Mouse (Mus musculus) liver, embryonic 15.5 days (tissue): ENCODE measurements at regions not wholly inside any gene's neighbourhood (a gene's known extent, or its start where the extent isn't known, plus 50 kb on each side); places are given as distances from the start of the nearest gene placed in this dataset.

ENCODE experiments used
- ATAC-seq: fragments of 200-750 bp; cut with Nextera tagmentation; 2 replicates; pipeline ENCODE4 v1.8.0; 2017; ENCODE audit warnings: moderate number of reproducible peaks, mild to moderate bottlenecking, moderate library complexity; ENCODE audit not compliant: insufficient read depth
- H3K27ac ChIP-seq: fragments of 300-500 bp; sonication (generic); replicated peaks from 2 replicates; pipeline ENCODE4 v1.5.1; 2015; ENCODE audit warnings: mild to moderate bottlenecking, inconsistent platforms
- H3K27me3 ChIP-seq: fragments of 300-500 bp; sonication (generic); 2 replicates; pipeline ENCODE4 v1.6.1; 2015; ENCODE audit warnings: mild to moderate bottlenecking, inconsistent platforms
- H3K36me3 ChIP-seq: fragments of 300-500 bp; sonication (generic); replicated peaks from 2 replicates; pipeline ENCODE4 v1.6.1; 2015; ENCODE audit warnings: moderate library complexity, mild to moderate bottlenecking, inconsistent platforms
- H3K4me1 ChIP-seq: fragments of 300-500 bp; sonication (generic); replicated peaks from 2 replicates; pipeline ENCODE4 v1.6.1; 2015; ENCODE audit warnings: inconsistent platforms
- H3K4me2 ChIP-seq: fragments of 300-500 bp; sonication (generic); 2 replicates; pipeline ENCODE4 v1.6.1; 2015; ENCODE audit warnings: moderate library complexity, mild to moderate bottlenecking, inconsistent platforms
- H3K4me3 ChIP-seq: fragments of 300-500 bp; sonication (generic); replicated peaks from 2 replicates; pipeline ENCODE4 v1.5.1; 2015; ENCODE audit warnings: mild to moderate bottlenecking, inconsistent platforms
- H3K9ac ChIP-seq: fragments of 300-500 bp; sonication (generic); 2 replicates; pipeline ENCODE4 v1.6.1; 2015; ENCODE audit warnings: moderate library complexity, mild to moderate bottlenecking, inconsistent platforms
- H3K9me3 ChIP-seq: fragments of 300-500 bp; sonication (generic); replicated peaks from 2 replicates; pipeline ENCODE4 v1.6.1; 2016; ENCODE audit warnings: inconsistent platforms
- WGBS: fragments of 180-500 bp; shearing (Covaris S2); methylation state at CpG from one replicate; pipeline ENCODE4 v1.1.7; 2015; ENCODE audit warnings: mixed read lengths; ENCODE audit not compliant: insufficient replicate concordance; 5-methylcytosine and 5-hydroxymethylcytosine counted together

DNA sequence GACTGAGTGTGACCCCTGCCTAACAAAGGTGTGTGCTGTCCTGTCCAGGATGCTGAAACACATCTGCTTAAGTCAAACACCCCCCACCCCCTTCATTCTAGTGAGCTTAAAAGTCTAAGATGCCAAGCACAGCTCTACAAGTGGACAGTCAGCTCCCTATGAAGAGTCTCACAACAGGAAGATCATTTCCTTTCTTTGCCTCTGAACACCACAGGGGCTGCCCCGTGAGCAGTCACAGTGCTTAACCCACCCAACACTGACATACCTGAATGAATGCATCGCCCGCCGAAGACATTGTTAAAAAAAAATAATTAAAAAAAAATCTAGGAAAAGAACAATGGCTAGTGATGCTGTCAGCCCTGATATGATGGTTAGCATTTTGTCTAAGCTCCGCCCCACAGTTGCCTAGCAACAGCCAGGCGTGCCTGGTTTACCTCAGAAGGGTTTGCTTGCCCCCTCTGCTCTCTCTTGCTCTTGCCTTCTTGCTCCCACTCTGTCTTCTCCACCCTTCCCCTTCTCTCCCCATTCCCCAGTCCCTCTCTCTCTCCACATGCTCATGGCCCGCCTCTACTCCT is 187.7 kb downstream of the Ly86 start:
- no peak for ATAC-seq
- H3K27me3 ChIP-seq, result no peaks in the 10 kb centered on the region
- no peak overlapping the region for H3K9ac ChIP-seq
- WGBS, result 43% methylated on average over 7 of the region's 7 CpGs
- 0 out of 2 replicates have a peak, but pooled peaks cover 4% of the 10 kb centered on the region for H3K4me1 ChIP-seq
- no peak overlapping the region for H3K4me3 ChIP-seq
- H3K4me2 ChIP-seq, result no peak overlapping the region
- no peaks in the 10 kb centered on the region for H3K36me3 ChIP-seq
- H3K9me3 ChIP-seq, result no peaks in the 10 kb centered on the region
- no peak overlapping the region for H3K27ac ChIP-seq

DNA sequence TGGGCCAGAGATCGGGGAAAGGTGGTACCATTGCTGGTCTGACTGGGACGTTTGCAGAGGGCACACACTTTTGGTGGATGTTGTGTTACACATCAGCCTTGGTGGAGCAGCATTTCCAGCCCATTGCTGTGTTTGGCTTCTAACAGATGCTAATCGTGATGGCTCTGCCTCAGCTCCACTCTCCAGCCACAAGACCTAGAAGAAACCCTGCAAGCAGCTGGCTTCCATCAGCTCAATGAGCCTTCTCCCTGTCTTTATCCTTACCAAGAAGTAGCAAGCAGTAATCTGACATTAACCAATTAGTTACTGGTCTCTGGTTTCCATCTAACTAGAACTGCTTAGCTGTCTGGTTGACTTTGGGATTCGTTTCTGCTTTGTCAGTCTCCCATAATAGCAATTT is 188.8 kb downstream of the Ly86 start:
- no peak overlapping the region for H3K4me2 ChIP-seq
- no peak overlapping the region for H3K27ac ChIP-seq
- no peaks in the 10 kb centered on the region for H3K27me3 ChIP-seq
- WGBS, result 59% methylated on average over 4 of the region's 4 CpGs
- H3K4me1 ChIP-seq, result 0 out of 2 replicates have a peak, but pooled peaks cover 11% of the 10 kb centered on the region
- no peak overlapping the region for H3K4me3 ChIP-seq
- H3K36me3 ChIP-seq, result no peaks in the 10 kb centered on the region
- no peaks in the 10 kb centered on the region for H3K9me3 ChIP-seq
- no peak for ATAC-seq
- H3K9ac ChIP-seq, result no peak overlapping the region

DNA sequence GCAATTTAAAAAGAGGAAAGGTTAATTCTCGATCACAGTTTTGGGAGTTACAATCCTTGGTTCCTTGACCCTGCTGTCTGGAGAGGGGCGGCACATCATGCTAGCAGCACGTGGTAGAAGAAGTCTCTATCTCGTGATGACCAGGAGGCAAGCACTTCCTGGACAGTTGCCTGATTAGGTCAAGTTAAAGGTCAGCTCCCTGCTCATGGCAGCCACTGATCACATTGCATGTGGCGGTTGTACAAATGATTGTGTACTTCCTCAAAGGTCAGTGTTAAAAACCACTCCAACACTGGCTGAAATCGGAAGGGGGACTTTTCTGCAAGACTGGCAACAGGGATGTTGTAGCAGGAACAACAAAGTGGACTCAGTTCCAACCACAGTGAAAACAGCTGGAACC is 192.3 kb downstream of the Ly86 start:
- no peak overlapping the region for H3K4me3 ChIP-seq
- H3K4me2 ChIP-seq, result no peak overlapping the region
- H3K9me3 ChIP-seq, result no peaks in the 10 kb centered on the region
- peak; percentile 23; the same call in 1 of the 2 replicates for ATAC-seq
- H3K9ac ChIP-seq, result no peak overlapping the region
- H3K27me3 ChIP-seq, result no peaks in the 10 kb centered on the region
- peaks cover 19% of the 10 kb centered on the region for H3K4me1 ChIP-seq
- H3K27ac ChIP-seq, result peak overlapping the region; percentile 79
- 21% methylated on average over 6 of the region's 6 CpGs for WGBS
- H3K36me3 ChIP-seq, result no peaks in the 10 kb centered on the region

DNA sequence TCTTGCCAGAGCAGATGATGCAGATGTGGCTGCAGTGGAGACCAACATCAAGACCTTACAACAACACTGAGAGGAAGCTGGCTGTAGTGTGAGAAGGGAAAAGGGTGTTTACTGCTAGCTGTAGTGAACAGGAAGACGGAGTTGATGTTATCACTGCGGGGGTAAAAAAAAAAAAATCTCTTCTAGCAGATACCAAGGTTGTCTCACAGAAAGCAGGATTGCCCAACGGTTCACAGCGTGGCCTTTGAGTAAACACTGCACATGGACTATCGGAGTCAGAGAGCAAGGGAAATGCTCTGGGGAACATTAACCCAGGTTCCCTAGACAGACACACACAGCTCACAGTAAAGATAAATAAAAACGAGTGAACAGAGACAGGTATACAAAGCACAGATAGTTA is 192.8 kb downstream of the Ly86 start:
- Histone ChIP-seq H3K9ac (no peak overlapping the region), H3K9me3 (no peaks in the 10 kb centered on the region), H3K4me3 (no peak overlapping the region), H3K27ac (peak overlapping the region; percentile 79), H3K36me3 (no peaks in the 10 kb centered on the region), H3K4me1 (peaks cover 22% of the 10 kb centered on the region), H3K4me2 (peak overlapping the region; percentile 23; the same call in 1 of the 2 replicates), H3K27me3 (no peaks in the 10 kb centered on the region)
- WGBS, result 2% methylated on average over 6 of the region's 6 CpGs
- ATAC-seq, result peak; percentile 75

DNA sequence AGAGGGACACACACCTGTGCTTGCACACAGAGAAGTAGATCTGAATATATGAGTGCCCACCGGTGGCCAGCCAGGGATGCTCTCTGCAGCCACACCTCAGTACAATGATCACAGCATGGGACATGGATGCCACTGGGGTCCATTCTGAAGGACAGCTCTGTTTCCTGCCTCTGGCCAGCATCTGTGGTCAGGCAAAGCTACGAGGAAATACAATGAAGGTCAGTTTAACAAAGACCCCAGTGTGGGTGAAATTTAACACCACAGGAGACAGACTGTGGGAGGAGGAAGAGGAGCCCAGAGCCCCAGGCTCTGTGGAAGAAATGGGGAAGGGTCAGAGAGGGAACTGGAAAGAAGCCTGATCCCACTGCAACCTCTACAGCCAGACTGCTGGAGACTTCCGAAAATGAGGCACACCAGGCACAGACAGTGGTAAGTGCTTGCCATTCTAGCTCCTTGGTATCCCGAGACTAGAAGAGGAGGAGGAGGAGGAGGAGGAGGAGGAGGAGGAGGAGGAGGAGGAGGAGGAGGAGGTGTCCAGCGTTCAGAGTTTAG is 196.0 kb downstream of the Ly86 start:
- no peaks in the 10 kb centered on the region for H3K27me3 ChIP-seq
- H3K36me3 ChIP-seq, result no peaks in the 10 kb centered on the region
- no peak overlapping the region for H3K4me2 ChIP-seq
- H3K9ac ChIP-seq, result no peak overlapping the region
- H3K4me1 ChIP-seq, result peaks cover 22% of the 10 kb centered on the region
- 0 out of 2 replicates have a peak overlapping the region, but pooled peaks have one; percentile 24 for H3K27ac ChIP-seq
- ATAC-seq, result no peak
- H3K4me3 ChIP-seq, result no peak overlapping the region
- H3K9me3 ChIP-seq, result no peaks in the 10 kb centered on the region
- WGBS, result 14% methylated on average over 4 of the region's 5 CpGs

DNA sequence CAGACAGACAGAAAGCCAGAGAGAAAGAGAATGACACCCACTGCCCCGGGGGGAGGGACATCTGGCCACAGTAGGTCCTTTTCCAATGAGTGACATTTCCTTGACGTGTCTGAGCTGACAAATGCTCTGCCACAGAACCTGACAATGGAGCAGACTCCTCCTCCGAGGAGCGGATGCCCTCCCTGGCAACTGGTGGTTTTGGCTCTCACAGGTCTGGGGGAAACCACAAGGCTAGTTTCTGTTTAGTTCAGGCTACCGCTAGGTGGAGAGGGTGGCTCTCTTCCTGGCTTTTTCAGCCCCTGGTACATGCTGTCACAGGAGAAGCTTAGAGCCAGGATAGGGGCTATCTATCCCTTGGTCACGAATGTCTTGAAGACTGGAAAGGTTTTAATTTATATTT is 196.7 kb downstream of the Ly86 start:
- peaks cover 22% of the 10 kb centered on the region for H3K4me1 ChIP-seq
- H3K36me3 ChIP-seq, result no peaks in the 10 kb centered on the region
- 0 out of 2 replicates have a peak, but pooled peaks have one; percentile 20 for ATAC-seq
- WGBS, result 6% methylated on average over 6 of the region's 6 CpGs
- H3K9ac ChIP-seq, result no peak overlapping the region
- no peaks in the 10 kb centered on the region for H3K27me3 ChIP-seq
- H3K9me3 ChIP-seq, result no peaks in the 10 kb centered on the region
- H3K4me3 ChIP-seq, result no peak overlapping the region
- H3K27ac ChIP-seq, result 0 out of 2 replicates have a peak overlapping the region, but pooled peaks have one; percentile 24
- peak overlapping the region; percentile 42; the same call in 1 of the 2 replicates for H3K4me2 ChIP-seq

DNA sequence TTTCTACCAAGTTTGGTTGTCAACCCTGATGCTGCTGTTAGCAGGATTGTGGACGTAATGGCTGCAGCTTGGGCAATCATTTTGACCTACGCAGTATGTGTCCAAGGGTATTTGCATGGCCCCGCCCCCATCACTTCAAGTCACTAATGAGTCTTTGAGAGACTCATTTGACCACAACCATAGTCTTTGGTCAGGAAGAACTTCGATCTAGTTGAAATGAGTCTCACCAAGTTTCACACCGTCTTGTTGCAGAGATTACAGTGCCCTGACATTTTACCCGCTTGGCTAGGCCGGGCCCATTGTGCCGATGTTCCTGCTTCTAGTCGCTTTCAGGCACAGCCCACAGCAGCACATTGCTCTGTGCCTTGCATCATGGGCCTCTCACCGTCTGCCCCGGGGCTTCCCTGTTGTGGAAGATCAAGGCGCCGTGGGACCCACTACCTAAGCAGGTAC is 197.8 kb downstream of the Ly86 start:
- Histone ChIP-seq H3K27ac (no peak overlapping the region), H3K36me3 (no peaks in the 10 kb centered on the region), H3K9ac (no peak overlapping the region), H3K4me3 (no peak overlapping the region), H3K4me1 (peaks cover 18% of the 10 kb centered on the region), H3K9me3 (no peaks in the 10 kb centered on the region), H3K4me2 (no peak overlapping the region), H3K27me3 (no peaks in the 10 kb centered on the region)
- 55% methylated on average over 13 of the region's 13 CpGs for WGBS
- no peak for ATAC-seq

DNA sequence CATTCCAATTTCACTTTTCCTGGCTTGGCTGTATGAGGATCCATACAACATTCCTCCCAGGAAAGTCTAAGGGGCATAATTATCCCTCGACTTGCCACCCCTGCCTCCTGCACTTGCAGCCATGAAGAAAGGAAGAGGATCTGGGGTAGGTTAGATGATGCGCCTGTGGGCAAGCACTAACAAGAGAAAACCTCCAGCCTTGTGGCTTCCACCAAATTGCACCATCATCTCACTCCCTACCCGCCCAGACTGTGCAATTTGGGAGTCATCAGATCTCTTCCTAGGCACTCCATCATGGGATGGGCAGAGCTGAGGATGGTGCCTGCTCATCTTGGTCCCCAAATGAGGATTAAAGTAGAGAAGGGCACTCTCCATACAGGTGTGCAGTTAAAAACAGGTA is 198.8 kb downstream of the Ly86 start:
- no peaks in the 10 kb centered on the region for H3K27me3 ChIP-seq
- 36% methylated on average over 3 of the region's 3 CpGs for WGBS
- no peaks in the 10 kb centered on the region for H3K36me3 ChIP-seq
- H3K9me3 ChIP-seq, result no peaks in the 10 kb centered on the region
- H3K27ac ChIP-seq, result no peak overlapping the region
- no peak overlapping the region for H3K4me3 ChIP-seq
- H3K4me1 ChIP-seq, result peaks cover 12% of the 10 kb centered on the region
- no peak overlapping the region for H3K9ac ChIP-seq
- H3K4me2 ChIP-seq, result no peak overlapping the region
- ATAC-seq, result no peak

DNA sequence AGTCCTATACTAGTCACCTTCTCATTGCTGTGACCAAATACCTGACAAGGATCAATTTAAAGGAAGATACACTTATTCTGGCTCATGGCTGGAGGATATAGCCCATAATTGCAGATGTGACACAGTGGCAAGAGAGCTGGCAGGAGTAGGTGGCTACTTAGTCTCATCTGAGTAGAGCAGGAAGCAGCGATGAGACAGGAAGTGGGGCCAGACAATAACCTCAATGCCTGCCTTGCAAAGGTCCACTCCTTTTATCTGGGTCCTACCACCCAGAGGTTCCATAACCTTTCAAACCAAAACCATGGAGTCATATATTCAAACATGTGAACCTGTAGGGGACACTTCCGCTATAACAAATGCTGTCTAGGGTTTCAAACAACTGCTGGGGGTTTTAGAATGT is 199.7 kb downstream of the Ly86 start:
- no peak overlapping the region for H3K4me2 ChIP-seq
- no peak overlapping the region for H3K4me3 ChIP-seq
- no peak overlapping the region for H3K27ac ChIP-seq
- H3K9ac ChIP-seq, result no peak overlapping the region
- no peaks in the 10 kb centered on the region for H3K27me3 ChIP-seq
- H3K36me3 ChIP-seq, result no peaks in the 10 kb centered on the region
- 43% methylated on average over 2 of the region's 2 CpGs for WGBS
- peaks cover 12% of the 10 kb centered on the region for H3K4me1 ChIP-seq
- ATAC-seq, result no peak
- no peaks in the 10 kb centered on the region for H3K9me3 ChIP-seq

DNA sequence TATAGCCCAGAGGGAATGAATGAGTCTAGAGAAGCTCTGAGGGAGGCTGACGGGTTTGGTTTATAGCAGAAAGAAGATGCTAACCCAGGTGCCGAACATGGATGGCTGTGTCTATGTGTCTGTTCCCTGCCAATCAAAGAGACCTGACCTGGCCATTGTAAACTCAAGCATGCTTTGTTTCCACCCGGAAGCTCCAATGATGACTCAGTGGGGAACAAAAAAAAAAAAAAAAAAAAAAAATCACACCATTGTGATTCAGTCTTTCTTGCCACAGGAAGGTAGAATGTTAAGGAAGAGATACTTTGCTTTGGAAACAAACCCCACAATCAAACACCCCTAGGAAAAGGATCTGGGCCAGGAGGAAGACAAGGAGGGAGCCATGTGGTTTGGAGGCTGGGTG is 201.5 kb downstream of the Ly86 start:
- H3K4me1 ChIP-seq, result peaks cover 11% of the 10 kb centered on the region
- WGBS, result 57% methylated on average over 3 of the region's 3 CpGs
- no peaks in the 10 kb centered on the region for H3K27me3 ChIP-seq
- no peaks in the 10 kb centered on the region for H3K36me3 ChIP-seq
- H3K4me3 ChIP-seq, result no peak overlapping the region
- no peak overlapping the region for H3K27ac ChIP-seq
- H3K9me3 ChIP-seq, result no peaks in the 10 kb centered on the region
- H3K9ac ChIP-seq, result no peak overlapping the region
- ATAC-seq, result no peak
- no peak overlapping the region for H3K4me2 ChIP-seq

DNA sequence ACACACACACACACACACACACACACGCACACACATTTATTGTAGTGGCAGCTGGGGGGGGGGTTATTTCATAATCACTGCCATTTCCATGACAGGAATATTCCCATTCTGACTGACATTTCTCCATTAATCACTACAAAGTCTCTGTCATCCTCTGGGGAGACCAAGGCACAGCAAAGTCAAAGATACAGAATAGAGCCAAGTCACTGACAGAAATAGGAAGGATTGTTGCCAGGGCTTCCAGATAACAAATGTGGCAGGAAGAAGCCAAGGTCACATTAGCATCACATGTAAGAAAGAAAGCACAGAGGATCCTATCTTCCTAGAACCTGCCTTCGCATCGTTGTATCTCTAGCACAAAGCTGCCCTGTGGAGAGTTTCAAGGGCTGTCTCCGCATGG is 205.6 kb downstream of the Ly86 start:
- Histone ChIP-seq H3K36me3 (no peaks in the 10 kb centered on the region), H3K9me3 (no peaks in the 10 kb centered on the region), H3K4me2 (no peak overlapping the region), H3K9ac (no peak overlapping the region), H3K4me3 (no peak overlapping the region), H3K4me1 (no peaks in the 10 kb centered on the region), H3K27ac (no peak overlapping the region), H3K27me3 (no peaks in the 10 kb centered on the region)
- ATAC-seq, result no peak
- WGBS, result 52% methylated on average over 4 of the region's 4 CpGs

DNA sequence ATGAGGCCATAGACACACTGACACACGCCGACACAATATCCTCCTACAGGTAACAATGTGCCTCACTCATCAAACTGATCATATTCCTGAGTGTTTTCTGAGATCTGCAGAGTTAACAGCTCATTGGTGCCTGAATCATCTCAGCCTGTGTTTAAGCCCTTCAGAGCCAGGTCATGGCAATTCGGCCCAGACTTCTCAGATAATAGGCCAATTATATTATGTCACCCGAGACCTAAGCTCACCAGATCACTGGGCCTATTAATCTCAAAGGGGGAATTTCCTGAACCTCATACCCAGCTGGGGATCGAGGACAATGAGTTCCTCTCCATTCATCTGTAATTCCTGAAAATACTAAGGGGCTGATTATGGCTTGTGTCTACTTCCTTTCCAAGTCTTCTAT is 208.4 kb downstream of the Ly86 start:
- 59% methylated on average over 5 of the region's 5 CpGs for WGBS
- Histone ChIP-seq H3K9me3 (no peaks in the 10 kb centered on the region), H3K4me2 (no peak overlapping the region), H3K4me1 (peaks cover 6% of the 10 kb centered on the region; the same call in 1 of the 2 replicates), H3K27ac (no peak overlapping the region), H3K36me3 (no peaks in the 10 kb centered on the region), H3K27me3 (no peaks in the 10 kb centered on the region), H3K4me3 (no peak overlapping the region), H3K9ac (no peak overlapping the region)
- ATAC-seq, result no peak
